Mouse (Mus musculus): ENCODE measurements around the gene Rab24. TPM values are rescaled to one million over a fixed set of nuclear protein-coding genes. Genes with fewer than 3 reads are reported as not detected.

Rab24 gene
- total RNA-seq, 1 experiment from 2014 or later, result 22.1 TPM

DNA sequence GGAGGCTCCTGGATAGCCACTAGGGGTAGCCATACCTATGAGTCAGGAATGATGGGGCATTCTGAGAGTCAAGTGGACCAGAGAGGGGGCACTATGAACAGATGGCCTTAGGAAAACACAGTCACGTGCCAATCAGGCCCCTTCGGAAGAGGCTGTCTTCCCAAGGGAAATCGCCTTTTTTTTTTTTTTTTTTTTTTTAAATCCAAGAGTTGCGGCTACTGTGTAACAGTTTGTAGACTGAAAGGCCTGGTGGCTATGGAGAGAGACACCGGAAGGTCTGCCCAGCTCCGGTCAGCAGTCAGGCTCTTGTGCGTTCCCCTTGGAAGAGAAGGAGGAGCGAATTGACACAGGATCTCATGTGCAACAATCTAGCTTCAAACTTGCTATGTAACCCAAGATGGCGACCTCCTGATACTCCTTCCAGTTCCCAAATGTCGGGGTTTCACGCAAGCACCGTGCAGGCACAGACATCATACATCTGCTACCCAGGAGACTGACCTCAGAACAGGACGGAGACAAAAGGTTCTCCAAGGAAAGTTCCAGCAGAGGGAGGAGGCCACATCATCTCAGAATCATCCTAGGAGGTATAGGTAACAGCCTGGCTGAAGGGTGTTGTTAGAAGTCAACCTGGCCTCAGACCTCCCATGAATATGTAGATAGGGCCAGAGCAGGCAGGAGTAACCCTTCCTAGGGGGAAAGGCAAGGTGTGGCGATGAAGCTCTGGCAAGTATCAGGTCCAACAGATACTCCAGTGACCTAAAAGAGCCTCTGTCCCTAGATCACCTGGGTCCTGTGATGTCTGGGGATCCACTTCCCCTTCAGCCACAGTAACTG, 9.0 kb upstream of the Rab24 start:
- ATAC-seq (replicated peaks in 1 of 2; ENCODE audit: insufficient read depth in 1 of 2, low FRiP score in 2 of 2, low TSS enrichment in 1 of 2, low read depth in 1 of 2, poor library complexity in 2 of 2, severe bottlenecking in 2 of 2), result no peak; a peak in 2 of 4 replicates

DNA sequence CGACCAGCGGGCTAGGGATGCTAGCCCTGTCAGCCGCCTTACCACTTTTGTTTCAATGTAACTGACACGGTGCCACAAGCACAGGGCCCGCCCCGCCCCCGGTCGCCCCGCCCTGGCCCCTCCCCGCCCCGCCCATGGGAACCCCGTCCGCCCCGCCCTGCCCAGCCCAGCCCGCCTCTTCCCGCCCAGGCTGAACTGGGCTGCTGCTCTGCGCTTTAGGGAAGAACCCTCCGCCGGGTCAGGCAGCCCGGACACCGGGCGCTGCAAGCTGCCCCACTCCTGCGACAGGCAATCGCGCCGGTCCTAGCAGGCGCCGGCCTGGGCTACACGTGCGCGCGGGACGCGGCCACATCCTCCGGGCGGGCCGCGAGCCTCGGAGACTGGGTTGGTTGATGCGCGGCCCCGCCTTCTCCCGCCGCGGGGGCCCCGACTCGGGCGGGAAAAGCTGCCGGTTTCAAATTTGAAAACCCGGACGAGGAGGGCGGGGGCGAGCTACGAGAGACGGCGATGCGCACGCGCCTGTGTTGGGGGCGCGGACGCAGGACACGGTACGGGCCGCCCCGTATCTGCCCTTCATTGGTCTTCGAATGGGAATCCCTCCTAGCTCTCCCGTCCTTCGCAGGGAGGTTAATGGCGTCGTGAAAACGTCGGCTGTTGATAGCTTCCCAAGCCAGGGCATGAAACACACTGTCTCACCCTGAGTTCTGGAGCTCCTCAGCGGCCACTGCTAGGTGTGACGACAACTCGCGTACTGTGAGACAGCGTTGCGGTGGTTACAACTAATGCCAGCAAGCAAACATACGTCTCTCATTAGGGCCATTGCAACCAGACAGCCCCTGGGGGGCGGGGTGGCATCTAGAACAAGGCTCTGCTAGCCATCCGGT, 8.2 kb upstream of the Rab24 start, which contains the start of gene Mxd3:
Gene Mxd3 (minus strand): TSS at position 141 of the 884 bp plus-strand sequence.
- peak; percentile 50 to 62 for ATAC-seq (replicated peaks in 1 of 2; ENCODE audit: insufficient read depth in 1 of 2, low FRiP score in 2 of 2, low TSS enrichment in 1 of 2, low read depth in 1 of 2, poor library complexity in 2 of 2, severe bottlenecking in 2 of 2)

DNA sequence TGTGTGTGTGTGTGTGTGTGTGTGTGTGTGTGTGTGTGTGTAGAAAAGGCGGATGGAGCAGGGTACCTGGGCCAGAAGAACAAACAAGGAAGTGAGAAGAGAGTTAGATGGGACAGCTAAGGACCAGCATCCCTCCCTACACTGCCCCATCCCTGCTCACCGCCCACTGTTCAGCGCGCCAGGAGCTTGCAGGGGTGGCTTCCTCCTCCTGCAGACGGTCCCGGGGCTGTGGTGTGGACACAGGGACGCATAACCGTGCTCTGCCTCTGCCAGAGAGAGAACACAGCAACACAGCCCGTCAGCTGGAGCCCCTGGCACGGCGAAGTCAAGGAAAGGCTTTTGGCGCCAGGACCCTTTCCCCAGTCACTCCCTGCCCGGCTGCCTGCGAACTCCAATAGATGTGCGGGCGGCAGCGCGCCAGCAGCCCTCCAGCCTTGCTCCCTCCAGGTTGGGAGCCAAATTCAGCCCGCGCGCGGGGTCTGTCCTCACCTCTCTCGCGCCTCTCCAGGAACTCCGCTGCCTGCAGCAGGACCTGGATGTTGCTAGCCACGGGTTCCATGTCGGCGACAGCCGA, 7.5 kb upstream of the Rab24 start:
- ATAC-seq (replicated peaks in 1 of 2; ENCODE audit: insufficient read depth in 1 of 2, low FRiP score in 2 of 2, low TSS enrichment in 1 of 2, low read depth in 1 of 2, poor library complexity in 2 of 2, severe bottlenecking in 2 of 2), result no peak

DNA sequence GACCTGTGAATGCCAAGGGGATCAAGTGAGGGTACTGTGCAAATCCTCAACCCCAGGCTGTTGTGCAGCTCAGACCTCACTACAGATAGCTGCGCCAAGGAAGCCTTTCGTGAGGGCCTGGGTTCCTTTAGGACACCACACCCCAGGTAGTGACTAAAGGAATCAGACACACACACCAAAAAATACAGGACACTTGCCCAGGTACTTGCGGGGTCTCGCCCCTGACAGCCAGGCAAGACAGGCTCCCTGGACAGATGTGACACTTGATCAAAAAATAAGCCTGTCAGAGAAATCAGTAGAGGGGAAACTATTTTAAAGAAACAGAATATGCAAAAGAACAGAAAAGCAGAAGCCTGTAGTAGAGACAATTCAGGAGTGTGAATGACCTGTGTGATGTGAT, 6.9 kb upstream of the Rab24 start:
- no peak for ATAC-seq (replicated peaks in 1 of 2; ENCODE audit: insufficient read depth in 1 of 2, low FRiP score in 2 of 2, low TSS enrichment in 1 of 2, low read depth in 1 of 2, poor library complexity in 2 of 2, severe bottlenecking in 2 of 2)

DNA sequence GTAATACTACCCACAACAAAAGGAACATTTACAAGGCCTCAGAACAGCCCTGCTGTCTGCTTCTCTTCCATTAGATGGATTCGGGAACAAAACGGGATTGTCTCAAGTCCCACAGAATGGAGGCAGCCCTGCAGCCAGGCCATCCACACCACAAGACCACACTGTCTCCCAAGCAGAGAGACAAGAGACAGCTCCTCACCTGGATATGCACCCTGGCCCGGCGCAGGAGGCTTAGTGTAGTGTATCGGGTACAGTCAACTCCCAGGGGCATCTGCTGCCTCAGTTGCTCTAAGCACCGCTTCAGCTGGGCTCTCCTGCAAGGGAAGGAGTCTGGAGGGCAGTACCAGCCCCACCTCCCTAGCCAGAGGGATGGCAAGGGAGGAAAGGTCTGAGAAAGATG, 6.4 kb upstream of the Rab24 start:
- ATAC-seq (replicated peaks in 1 of 2; ENCODE audit: insufficient read depth in 1 of 2, low FRiP score in 2 of 2, low TSS enrichment in 1 of 2, low read depth in 1 of 2, poor library complexity in 2 of 2, severe bottlenecking in 2 of 2), result no peak

DNA sequence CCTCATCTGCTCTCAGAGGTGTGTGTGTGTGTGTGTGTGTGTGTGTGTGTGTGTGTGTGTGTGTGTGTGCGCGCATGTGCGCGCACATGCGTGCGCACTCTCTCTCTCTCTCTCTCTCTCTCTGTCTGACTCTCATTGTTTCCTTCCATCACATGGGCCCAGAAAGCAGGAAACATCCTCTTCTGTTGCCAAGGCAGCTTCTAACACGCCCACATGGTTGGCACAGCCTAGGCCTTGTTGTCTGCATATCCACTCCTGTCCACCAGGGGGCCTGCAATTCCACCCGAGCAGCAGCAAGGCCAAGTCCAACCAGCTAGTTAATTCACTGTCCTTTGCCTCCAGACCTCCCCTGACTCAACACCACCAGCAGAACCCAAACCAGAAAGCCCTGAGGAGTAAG, 5.9 kb upstream of the Rab24 start:
- ATAC-seq (replicated peaks in 1 of 2; ENCODE audit: insufficient read depth in 1 of 2, low FRiP score in 2 of 2, low TSS enrichment in 1 of 2, low read depth in 1 of 2, poor library complexity in 2 of 2, severe bottlenecking in 2 of 2), result peak; percentile 69 to 75

DNA sequence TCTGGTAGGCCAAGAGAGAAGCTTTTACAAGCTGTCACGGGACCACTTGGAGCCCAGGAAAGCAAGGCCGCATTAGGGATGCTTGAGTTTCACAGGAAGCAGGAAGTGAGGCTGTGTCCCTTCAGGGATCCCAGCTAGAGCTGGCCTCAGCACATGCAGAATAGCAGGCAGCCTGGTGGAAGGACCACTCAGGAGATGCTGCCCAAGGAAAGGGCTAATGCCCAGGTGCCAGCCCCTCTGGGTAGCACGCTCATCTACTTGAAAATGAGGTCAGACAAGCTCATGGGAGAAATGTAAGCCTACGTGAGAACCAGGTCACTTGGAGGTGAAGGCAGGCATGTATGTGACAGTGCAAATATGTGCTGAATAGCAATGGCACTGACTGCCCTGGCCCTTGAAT, 5.4 kb upstream of the Rab24 start:
- ATAC-seq (replicated peaks in 1 of 2; ENCODE audit: insufficient read depth in 1 of 2, low FRiP score in 2 of 2, low TSS enrichment in 1 of 2, low read depth in 1 of 2, poor library complexity in 2 of 2, severe bottlenecking in 2 of 2), result no peak

DNA sequence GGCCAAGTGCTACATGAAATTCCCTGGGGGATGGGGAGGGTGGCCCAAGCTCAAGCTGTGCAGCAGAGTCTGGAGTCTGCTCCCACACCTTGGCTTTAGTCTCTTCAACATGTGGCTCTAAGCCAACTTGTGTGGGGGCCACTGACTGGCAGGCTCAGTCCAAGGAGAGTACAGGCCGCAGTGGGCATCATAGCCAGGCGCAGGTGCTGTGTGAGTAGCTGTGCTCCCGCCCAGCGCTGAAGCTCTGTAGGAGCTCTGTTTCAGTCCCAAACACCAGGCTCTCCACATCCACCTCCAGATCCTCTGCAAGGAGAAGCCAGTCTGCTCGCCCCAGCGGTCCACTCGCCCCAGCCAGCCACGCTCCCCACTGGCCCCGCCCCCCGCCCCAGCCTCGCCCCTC, 3.9 kb upstream of the Rab24 start:
- ATAC-seq (replicated peaks in 1 of 2; ENCODE audit: insufficient read depth in 1 of 2, low FRiP score in 2 of 2, low TSS enrichment in 1 of 2, low read depth in 1 of 2, poor library complexity in 2 of 2, severe bottlenecking in 2 of 2), result no peak

DNA sequence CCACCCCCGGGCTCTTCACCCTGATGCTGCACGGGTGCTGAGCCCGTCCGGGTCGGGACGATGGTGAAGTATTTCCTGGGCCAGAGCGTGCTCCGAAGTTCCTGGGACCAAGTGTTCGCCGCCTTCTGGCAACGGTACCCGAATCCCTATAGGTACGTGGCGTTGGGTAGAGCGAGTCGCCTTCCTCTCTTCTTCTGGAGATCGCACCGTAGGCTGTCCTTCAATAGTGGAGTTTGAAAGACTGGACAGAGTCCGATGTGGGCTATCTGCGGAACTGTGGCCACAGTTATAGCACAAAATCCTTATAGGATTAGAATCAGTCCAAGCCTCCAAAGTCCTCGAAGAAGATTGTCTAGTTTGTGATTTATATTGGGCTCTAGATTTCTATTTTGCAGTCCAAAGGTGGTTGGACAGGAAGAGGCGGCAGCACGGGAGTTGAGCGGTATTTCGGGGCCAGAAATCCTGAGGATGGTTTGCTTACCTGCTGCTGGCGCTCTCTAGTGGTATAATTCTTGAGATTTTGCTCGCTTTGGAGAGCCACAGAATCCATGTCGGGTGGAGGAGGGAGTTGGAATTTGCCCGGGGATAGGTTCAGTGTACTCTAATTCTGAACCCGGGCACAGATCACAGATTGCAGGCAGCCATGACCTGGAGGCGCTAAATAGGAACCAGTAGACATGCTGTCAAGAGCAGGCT, 532 bp upstream of the Rab24 start:
- ATAC-seq (replicated peaks in 1 of 2; ENCODE audit: insufficient read depth in 1 of 2, low FRiP score in 2 of 2, low TSS enrichment in 1 of 2, low read depth in 1 of 2, poor library complexity in 2 of 2, severe bottlenecking in 2 of 2), result no peak

DNA sequence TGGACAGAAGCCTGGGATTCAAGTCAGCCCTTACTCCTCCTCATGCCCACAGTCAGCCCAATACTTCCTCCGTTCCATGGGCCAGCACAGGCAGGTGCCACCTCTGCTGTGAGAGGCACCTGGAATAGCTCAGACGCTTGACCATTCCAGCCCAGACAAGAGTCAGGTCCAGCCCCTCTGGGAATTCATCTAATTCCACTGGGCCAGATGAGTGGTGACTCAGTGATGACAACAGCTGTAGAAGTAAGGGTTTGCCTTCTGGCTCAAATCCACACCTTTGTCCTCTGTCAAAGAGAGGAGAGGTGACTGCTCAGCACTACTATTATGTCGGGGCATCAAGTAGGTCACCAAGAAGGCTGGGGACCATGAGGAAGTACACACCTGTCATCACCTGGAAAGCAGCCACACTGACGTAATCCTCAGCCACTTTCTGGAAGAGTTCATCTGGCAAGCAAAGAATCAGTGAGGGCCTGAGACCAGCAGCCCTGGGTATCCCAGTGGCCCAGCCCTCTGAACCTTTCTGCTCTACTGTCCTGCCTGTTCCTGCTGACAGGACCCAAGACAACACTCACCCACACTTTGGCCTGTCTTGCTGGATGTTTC, 1.7 kb downstream of the Rab24 start, which contains the start of gene Prelid1:
Gene Prelid1 (plus strand): TSS at position 570 of the 603 bp plus-strand sequence.
- no peak for ATAC-seq (replicated peaks in 1 of 2; ENCODE audit: insufficient read depth in 1 of 2, low FRiP score in 2 of 2, low TSS enrichment in 1 of 2, low read depth in 1 of 2, poor library complexity in 2 of 2, severe bottlenecking in 2 of 2)

DNA sequence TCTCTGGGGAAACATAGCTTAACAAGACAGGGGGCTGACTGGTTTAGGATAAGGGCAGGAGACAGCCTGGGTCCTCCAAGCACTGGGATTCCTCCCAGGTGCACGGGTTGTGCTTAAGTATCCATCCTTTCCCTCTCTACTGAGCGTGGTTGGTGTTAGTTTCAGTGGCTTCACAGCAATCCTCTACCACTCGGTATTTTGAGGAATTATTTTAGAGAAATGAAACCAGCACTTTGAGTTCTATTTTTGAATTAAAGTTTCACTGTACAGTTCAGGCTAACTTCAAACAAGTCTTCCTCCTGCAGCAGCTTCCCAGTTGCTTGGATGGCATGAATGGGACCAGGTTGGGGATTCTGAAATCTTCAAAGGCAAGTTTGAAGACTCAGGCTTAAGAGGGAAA, 3.4 kb downstream of the Rab24 start:
- ATAC-seq (replicated peaks in 1 of 2; ENCODE audit: insufficient read depth in 1 of 2, low FRiP score in 2 of 2, low TSS enrichment in 1 of 2, low read depth in 1 of 2, poor library complexity in 2 of 2, severe bottlenecking in 2 of 2), result no peak

DNA sequence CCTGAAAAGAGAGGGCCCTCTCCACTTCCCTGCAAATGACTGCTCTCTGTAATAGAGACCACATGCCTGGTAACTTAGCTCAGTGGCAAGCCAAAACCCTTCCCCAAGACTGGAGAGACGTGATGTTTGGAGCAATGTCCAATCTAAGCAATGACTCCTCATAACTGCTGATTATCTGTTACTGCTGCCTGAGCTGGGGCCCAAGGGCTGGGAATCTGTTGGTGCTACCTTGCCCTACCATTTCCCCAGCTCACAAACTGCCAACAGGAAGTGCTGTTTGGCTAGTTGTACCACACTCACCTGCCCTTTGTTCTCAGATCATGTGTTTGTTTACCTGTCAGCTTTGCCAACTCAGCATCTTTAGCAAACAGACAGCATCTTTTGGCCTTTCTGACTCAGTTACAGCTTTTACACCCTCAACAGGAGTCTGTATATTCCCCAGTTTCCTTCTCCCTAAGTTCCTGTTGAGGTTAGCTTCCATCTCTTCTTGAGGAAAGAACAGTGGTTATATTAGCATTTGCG, 6.8 kb downstream of the Rab24 start:
- ATAC-seq (replicated peaks in 1 of 2; ENCODE audit: insufficient read depth in 1 of 2, low FRiP score in 2 of 2, low TSS enrichment in 1 of 2, low read depth in 1 of 2, poor library complexity in 2 of 2, severe bottlenecking in 2 of 2), result no peak

DNA sequence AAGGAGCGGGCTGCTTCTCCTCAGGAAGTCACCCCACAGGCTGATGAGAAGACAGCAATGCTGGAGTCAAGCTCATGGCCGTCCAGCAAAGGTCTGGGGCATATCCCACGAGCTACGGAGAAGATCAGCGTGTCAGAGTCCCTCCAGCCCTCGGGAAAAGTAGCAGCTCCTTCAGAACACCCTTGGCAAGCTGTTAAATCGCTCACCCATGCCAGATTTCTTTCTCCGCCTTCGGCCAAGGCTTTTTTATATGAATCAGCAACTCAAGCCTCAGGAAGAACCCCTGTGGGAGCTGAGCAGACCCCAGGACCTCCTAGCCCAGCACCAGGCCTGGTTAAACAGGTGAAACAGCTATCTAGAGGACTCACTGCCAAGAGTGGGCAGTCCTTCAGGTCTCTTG, 8.7 kb downstream of the Rab24 start:
- ATAC-seq (replicated peaks in 1 of 2; ENCODE audit: insufficient read depth in 1 of 2, low FRiP score in 2 of 2, low TSS enrichment in 1 of 2, low read depth in 1 of 2, poor library complexity in 2 of 2, severe bottlenecking in 2 of 2), result no peak; a peak in 1 of 4 replicates

DNA sequence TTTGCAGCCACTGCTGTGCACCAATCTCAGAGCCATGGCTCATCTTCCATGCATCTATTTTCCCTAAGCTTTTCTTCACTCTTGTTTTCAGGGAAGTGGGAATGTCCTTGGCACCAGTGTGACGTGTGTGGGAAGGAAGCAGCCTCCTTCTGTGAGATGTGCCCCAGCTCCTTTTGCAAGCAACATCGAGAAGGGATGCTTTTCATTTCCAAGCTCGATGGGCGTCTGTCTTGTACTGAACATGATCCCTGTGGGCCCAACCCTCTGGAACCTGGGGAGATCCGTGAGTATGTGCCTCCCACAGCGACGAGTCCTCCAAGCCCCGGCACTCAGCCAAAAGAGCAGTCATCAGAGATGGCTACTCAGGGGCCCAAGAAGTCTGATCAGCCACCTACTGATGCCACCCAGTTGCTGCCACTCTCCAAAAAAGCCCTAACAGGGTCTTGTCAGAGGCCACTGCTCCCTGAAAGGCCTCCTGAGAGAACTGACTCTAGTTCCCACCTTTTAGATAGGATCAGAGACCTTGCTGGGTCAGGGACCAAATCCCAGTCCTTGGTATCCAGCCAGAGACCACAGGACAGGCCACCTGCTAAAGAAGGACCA, 9.6 kb downstream of the Rab24 start:
- ATAC-seq (replicated peaks in 1 of 2; ENCODE audit: insufficient read depth in 1 of 2, low FRiP score in 2 of 2, low TSS enrichment in 1 of 2, low read depth in 1 of 2, poor library complexity in 2 of 2, severe bottlenecking in 2 of 2), result no peak

DNA sequence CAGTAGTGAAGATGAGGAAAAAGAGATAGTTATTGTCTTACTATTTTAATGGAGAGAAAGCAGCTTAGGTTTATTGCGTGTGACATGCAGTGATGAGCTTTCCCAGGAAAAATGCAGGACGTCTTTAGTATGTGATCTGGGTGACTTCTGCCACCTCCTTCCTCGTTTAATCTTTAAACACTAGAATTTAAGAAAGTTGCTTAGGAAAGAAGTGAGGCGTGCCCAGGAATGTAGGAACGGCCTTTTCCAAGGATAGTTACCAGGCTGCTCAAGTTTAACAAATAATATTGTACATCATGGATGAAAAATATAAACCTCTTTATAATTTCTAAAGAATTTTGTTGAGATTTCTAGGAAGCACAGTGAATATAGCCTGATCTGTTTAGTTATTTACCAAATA, 20.8 kb downstream of the Rab24 start:
- ATAC-seq (replicated peaks in 1 of 2; ENCODE audit: insufficient read depth in 1 of 2, low FRiP score in 2 of 2, low TSS enrichment in 1 of 2, low read depth in 1 of 2, poor library complexity in 2 of 2, severe bottlenecking in 2 of 2), result no peak

DNA sequence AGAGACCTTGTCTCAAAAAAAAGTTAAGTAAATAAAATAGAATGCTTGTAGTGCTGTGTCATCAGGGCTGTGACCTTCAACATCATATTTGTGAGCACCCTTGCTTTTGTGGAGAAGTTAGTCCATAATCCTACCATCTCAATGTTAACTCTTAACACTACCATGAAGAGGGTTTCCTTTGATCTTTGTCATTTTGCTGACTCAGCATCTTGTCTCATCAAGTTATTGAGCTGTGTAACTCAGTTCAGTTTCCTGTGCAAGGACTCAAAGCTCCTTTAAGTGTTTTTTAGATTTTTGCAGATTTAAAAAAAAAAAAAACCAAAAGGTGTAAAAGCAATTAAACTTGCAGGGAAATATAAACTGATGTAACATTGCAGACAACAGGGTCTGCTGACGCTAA, 25.0 kb downstream of the Rab24 start:
- ATAC-seq (replicated peaks in 1 of 2; ENCODE audit: insufficient read depth in 1 of 2, low FRiP score in 2 of 2, low TSS enrichment in 1 of 2, low read depth in 1 of 2, poor library complexity in 2 of 2, severe bottlenecking in 2 of 2), result no peak

DNA sequence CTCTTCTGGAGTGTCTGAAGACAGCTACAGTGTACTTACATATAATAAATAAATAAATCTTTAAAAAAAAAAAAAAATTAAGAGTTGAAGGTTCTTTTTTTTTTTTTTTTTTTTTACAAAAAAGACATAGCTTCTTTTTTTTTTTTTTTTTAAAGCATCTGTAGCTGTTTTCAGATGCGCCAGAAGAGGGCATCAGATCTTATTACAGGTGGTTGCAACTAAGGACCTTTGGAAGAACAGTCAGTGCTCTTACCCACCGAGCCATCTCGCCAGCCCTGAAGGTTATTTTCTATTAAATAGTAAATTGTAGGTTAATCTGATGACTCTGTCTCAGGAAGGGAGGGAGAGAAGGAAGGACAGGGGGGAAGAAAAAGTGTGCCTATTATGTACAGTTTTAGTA, 32.9 kb downstream of the Rab24 start:
- no peak for ATAC-seq (replicated peaks in 1 of 2; ENCODE audit: insufficient read depth in 1 of 2, low FRiP score in 2 of 2, low TSS enrichment in 1 of 2, low read depth in 1 of 2, poor library complexity in 2 of 2, severe bottlenecking in 2 of 2)

All from hematopoietic stem cell, adult 5-6 weeks (primary cell).